Mouse (Mus musculus) Patski (cell line): Measurements from ENCODE around the gene Sox1. TPM values are rescaled to one million over a fixed set of nuclear protein-coding genes. Genes with fewer than 3 reads are reported as not detected.

Source experiments
- ATAC-seq: fragments of 100-300 bp; one replicate; pipeline ENCODE4 v1.8.0; 2021
- CTCF ChIA-PET: fragments of 350-600 bp; sonication (Branson Sonifier 250); formaldehyde crosslinking; loops from one replicate; lab custom pipeline; 2022; ENCODE audit warnings: inconsistent platforms; lab: Charles Lee
- POLR2A ChIA-PET: fragments of 350-600 bp; sonication (Branson Sonifier 250); formaldehyde crosslinking; loops from one replicate; lab custom pipeline; 2022; ENCODE audit warnings: antibody characterized with exemption, inconsistent platforms; lab: Charles Lee
- DNase-seq: peaks from one replicate; pipeline ENCODE4 v3.0.0-alpha.2; 2011; ENCODE audit warnings: low read depth, low spot score
- H3K27me3 ChIP-seq: fragments of 371-371 bp; one replicate; pipeline ENCODE4 v1.5.1; 2021
- CTCF ChIP-seq: fragments of 100-300 bp; IDR thresholded peaks from one replicate; pipeline ENCODE4 v1.5.1; 2021
- in situ Hi-C: fragments of 300-500 bp; cut with MboI; formaldehyde crosslinking; loops from 3 replicates; pipeline ENCODE4 v1.11.1; 2018; ENCODE audit warnings: low pct_unique_long_range_greater_than_20kb, mixed read lengths
- polyA plus RNA-seq: library from polyadenylated mRNA; unstranded; gene quantifications from one replicate; pipeline ENCODE4 v1.2.3, GENCODE M21; 2021

The Sox1 gene
- polyA plus RNA-seq, 1 experiment from 2014 or later = not detected

GRCm38 (mm10) chr8:12425906-12426305 is 30.8 kb downstream of the Sox1 start:
- H3K27me3 ChIP-seq = peaks cover 47% of the 10 kb centered on the region
- ChIA-PET POLR2A (no interaction called here), CTCF (no interaction called here)
- TF ChIP-seq CTCF = no peak
- in situ Hi-C loops = no loop called here
- no peak for ATAC-seq
- no peak for DNase-seq

GRCm38 (mm10) chr8:12427346-12427745 is 32.3 kb downstream of the Sox1 start:
- POLR2A ChIA-PET = no interaction called here
- no peak for DNase-seq
- peaks cover 61% of the 10 kb centered on the region for H3K27me3 ChIP-seq

DNA sequence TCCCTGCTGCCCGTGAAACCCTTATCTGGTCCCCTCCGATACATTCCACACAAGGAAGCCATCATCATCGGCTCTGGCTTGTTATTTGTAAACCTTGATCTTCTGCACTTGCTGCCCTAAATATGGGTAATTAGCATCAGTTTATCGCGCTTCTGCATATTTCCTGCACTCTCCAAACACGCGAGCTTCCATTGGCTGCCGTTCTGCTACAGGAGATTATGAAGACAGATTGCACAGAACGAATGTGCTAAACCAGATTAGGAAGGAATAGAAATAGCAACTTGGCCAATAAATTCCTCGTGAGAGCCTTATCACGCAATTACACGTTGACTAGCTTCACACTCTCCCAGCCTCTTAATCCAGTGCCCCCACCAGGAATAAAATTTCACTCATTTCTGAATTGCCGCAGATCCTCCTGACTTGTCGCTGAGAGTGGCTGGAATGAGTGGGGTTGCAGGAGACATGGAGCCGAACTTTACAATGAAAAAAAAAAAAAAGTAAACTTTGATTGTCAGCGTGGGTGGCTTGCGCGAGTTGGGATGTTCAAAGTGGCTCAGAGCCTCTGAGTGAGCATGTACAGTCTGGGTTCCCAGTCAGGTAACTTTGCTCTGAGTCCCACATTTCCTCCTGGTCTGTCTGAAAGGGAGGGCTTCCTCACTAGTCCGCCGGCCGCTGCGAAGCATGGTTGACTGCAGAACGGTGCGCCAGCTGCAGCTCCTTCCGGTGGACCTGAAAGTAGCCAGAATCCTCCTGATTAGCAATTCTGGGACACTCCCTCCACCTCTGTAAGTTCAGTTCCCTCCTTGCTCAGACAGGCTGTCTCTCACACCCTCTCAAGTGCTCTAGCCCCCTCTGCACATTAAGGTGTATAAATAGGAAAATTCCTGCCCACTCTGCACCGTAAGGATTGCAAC is 33.0 kb downstream of the Sox1 start:
- peaks cover 68% of the 10 kb centered on the region for H3K27me3 ChIP-seq
- in situ Hi-C loops = no loop called here
- ATAC-seq (no peak), DNase-seq (no peak)
- ChIA-PET CTCF (no interaction called here), POLR2A (no interaction called here)
- TF ChIP-seq CTCF = no peak

More at GRCm38 (mm10) chr8:12427346-12427745, 32.3 kb downstream of the Sox1 start:
- TF ChIP-seq CTCF = no peak
- no peak for ATAC-seq
- CTCF ChIA-PET = no interaction called here
- in situ Hi-C loops = no loop called here

- no peak for TF ChIP-seq CTCF
- peaks cover 74% of the 10 kb centered on the region for H3K27me3 ChIP-seq
- CTCF ChIA-PET = no interaction called here
- in situ Hi-C loops = no loop called here
- DNase-seq = no peak
- ATAC-seq = no peak
- POLR2A ChIA-PET = no interaction called here
Observed at GRCm38 (mm10) chr8:12428931-12429330, 33.8 kb downstream of the Sox1 start.

GRCm38 (mm10) chr8:12429601-12430172 is 34.6 kb downstream of the Sox1 start:
- ChIA-PET CTCF (no interaction called here), POLR2A (no interaction called here)
- no peak for ATAC-seq
- no peak for DNase-seq
- H3K27me3 ChIP-seq = peaks cover 74% of the 10 kb centered on the region
- in situ Hi-C loops = no loop called here
- no peak for TF ChIP-seq CTCF

GRCm38 (mm10) chr8:12430173-12430899 is 35.2 kb downstream of the Sox1 start:
- ChIA-PET POLR2A (no interaction called here), CTCF (no interaction called here)
- H3K27me3 ChIP-seq = peaks cover 76% of the 10 kb centered on the region
- TF ChIP-seq CTCF = no peak
- no peak for DNase-seq
- no peak for ATAC-seq
- in situ Hi-C loops = no loop called here

GRCm38 (mm10) chr8:12430900-12431737 is 36.0 kb downstream of the Sox1 start:
- no peak for ATAC-seq

GRCm38 (mm10) chr8:12431738-12432055 is 36.6 kb downstream of the Sox1 start:
- CTCF ChIA-PET = no interaction called here
- TF ChIP-seq CTCF = no peak
- peaks cover 81% of the 10 kb centered on the region for H3K27me3 ChIP-seq
- in situ Hi-C loops = no loop called here
- POLR2A ChIA-PET = no interaction called here
- no peak for DNase-seq
- ATAC-seq = no peak

More at GRCm38 (mm10) chr8:12430900-12431737, 36.0 kb downstream of the Sox1 start:
- in situ Hi-C loops = no loop called here
- DNase-seq = no peak
- H3K27me3 ChIP-seq = peaks cover 81% of the 10 kb centered on the region
- ChIA-PET POLR2A (no interaction called here), CTCF (no interaction called here)
- no peak for TF ChIP-seq CTCF

GRCm38 (mm10) chr8:12432546-12432945 is 37.5 kb downstream of the Sox1 start:
- POLR2A ChIA-PET = no interaction called here
- CTCF ChIA-PET = no interaction called here
- TF ChIP-seq CTCF = no peak
- DNase-seq (no peak), ATAC-seq (no peak)
- H3K27me3 ChIP-seq = peaks cover 73% of the 10 kb centered on the region
- in situ Hi-C loops = no loop called here

GRCm38 (mm10) chr8:12434771-12435170 is 39.7 kb downstream of the Sox1 start:
- POLR2A ChIA-PET = no interaction called here
- CTCF ChIA-PET = no interaction called here
- peaks cover 53% of the 10 kb centered on the region for H3K27me3 ChIP-seq
- DNase-seq (no peak), ATAC-seq (no peak)
- in situ Hi-C loops = no loop called here
- TF ChIP-seq CTCF = no peak
